Mouse (Mus musculus) limb, embryonic 12.5 days (tissue): ENCODE data around the gene D430041D05Rik. TPM values are rescaled to one million over a fixed set of nuclear protein-coding genes. Genes with fewer than 3 reads are reported as not detected.

Experiments
- ATAC-seq: fragments of 200-750 bp; cut with Nextera tagmentation; 2 replicates; pipeline ENCODE4 v1.8.0; 2017; ENCODE audit warnings: low read depth, moderate TSS enrichment; ENCODE audit not compliant: insufficient number of reproducible peaks, insufficient read depth, low FRiP score, low TSS enrichment
- H3K27ac ChIP-seq: fragments of 300-500 bp; sonication (generic); 2 replicates; pipeline ENCODE4 v1.5.1; 2016; ENCODE audit warnings: mild to moderate bottlenecking, moderate library complexity
- H3K27me3 ChIP-seq: fragments of 300-500 bp; sonication (generic); 2 replicates; pipeline ENCODE4 v1.6.1; 2016; ENCODE audit warnings: mild to moderate bottlenecking, moderate library complexity
- H3K36me3 ChIP-seq: fragments of 300-500 bp; sonication (generic); 2 replicates; pipeline ENCODE4 v1.6.1; 2016; ENCODE audit warnings: mild to moderate bottlenecking, moderate library complexity
- H3K4me1 ChIP-seq: fragments of 300-500 bp; sonication (generic); replicated peaks from 2 replicates; pipeline ENCODE4 v1.6.1; 2016
- H3K4me2 ChIP-seq: fragments of 300-500 bp; sonication (generic); 2 replicates; pipeline ENCODE4 v1.6.1; 2016; ENCODE audit warnings: mild to moderate bottlenecking, moderate library complexity
- H3K4me3 ChIP-seq: fragments of 300-500 bp; sonication (generic); replicated peaks from 2 replicates; pipeline ENCODE4 v1.5.1; 2016; ENCODE audit warnings: mild to moderate bottlenecking
- H3K9ac ChIP-seq: fragments of 300-500 bp; sonication (generic); replicated peaks from 2 replicates; pipeline ENCODE4 v1.6.1; 2016; ENCODE audit warnings: mild to moderate bottlenecking, moderate library complexity
- H3K9me3 ChIP-seq: fragments of 300-500 bp; sonication (generic); 2 replicates; pipeline ENCODE4 v1.6.1; 2016; ENCODE audit warnings: mild to moderate bottlenecking, moderate library complexity
- whole genome bisulfite sequencing: fragments of 180-500 bp; shearing (Covaris S2); methylation state at CpG from one replicate; pipeline ENCODE4 v1.1.7; 2016; 5-methylcytosine and 5-hydroxymethylcytosine counted together
- polyA plus RNA-seq: library from polyadenylated mRNA; unstranded; fragments of >200 nt; fragmentation: Nextera tagmentation; extraction: Ambion mirVana; gene quantifications from 2 replicates; pipeline ENCODE4 v1.2.1, GENCODE M21; 2016

D430041D05Rik gene
- polyA plus RNA-seq, 1 experiment from 2014 or later = 1.1 TPM

DNA sequence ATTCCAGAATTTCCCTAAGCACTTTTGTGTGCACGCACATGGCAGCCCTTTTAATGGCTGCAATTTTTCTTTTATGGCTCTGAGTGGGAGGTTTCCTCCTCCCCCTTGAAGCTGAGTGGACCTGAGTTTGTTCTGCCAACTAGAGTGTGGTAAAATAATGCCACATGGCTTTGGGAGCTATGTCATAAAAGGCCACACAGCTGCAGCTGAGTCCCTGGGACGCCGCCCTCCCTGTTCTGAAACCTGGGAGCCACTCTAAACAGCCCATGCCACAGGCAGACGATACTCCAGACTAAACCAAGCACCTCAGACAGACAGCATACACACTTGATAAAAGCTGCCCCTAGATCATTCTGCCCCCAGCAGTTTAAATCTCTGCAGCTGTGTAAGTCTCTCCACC is 143.8 kb downstream of the D430041D05Rik start:
- peak; percentile 85 for ATAC-seq
- Histone ChIP-seq H3K9ac (no peak overlapping the region), H3K36me3 (no peaks in the 10 kb centered on the region), H3K9me3 (no peaks in the 10 kb centered on the region), H3K27me3 (no peaks in the 10 kb centered on the region), H3K4me3 (no peak overlapping the region), H3K4me2 (peak overlapping the region; percentile 8; the same call in 1 of the 2 replicates), H3K4me1 (peaks cover 25% of the 10 kb centered on the region), H3K27ac (peak overlapping the region; percentile 68)
- 7% methylated on average over 4 of the region's 4 CpGs for WGBS

DNA sequence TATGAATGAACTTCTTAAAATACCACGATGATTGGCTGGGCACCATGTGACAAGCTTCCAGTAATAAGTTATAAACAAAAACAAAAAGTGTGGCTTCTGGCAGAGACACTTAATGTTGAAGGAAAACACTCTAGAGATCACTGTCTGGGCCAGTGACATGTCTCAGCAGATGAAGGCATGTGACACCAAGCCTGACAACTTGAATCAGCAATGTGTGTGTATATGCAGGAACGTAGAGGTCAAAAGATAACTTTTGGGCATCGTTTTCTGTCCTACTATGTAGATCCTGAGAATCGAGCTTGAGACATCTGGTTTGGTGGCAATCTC is 149.1 kb downstream of the D430041D05Rik start:
- no peak for ATAC-seq
- Histone ChIP-seq H3K4me2 (no peak overlapping the region), H3K9me3 (no peaks in the 10 kb centered on the region), H3K27ac (no peak overlapping the region), H3K4me1 (peaks cover 13% of the 10 kb centered on the region), H3K4me3 (no peak overlapping the region), H3K36me3 (no peaks in the 10 kb centered on the region), H3K9ac (no peak overlapping the region), H3K27me3 (peaks cover 8% of the 10 kb centered on the region; the same call in 1 of the 2 replicates)
- 90% methylated on average over 4 of the region's 4 CpGs for WGBS

DNA sequence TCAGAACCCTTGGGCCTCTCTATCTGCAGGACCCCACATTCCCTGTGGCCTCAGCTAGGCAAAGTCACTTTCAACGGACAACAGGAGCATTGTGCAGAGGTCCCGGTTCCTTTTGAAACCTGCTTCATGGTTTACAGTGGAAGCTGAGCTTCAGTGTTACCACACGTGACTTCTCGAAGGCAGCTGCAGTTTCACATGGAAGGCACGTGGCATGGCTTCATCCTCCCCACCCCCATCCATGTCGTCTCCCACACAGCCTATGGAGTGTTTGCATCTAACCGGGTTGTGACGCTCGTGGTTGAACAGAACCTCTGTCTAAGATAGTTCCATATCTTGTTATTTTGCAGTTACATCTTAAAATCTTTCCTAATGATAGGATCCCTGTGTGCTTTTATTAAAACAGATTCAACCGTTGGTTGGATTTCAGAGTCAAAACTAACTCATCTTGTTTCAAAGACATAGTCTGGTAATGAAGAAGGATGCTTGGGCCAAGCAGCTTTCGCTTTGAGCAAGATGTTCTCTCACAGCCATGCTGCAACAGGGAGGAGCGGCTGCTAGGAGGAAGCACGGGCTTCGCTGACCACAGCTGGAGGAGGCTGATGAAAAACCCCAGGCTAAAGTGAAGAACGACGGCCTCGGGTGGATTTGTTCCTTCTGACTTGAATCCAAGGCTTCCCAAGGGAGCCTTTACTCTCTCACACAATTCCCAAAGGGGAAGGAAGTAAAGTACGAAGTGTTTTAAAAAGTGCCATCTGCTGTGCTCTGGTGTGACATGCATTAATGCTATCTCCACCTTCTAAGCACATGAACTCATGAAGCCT is 149.7 kb downstream of the D430041D05Rik start:
- Histone ChIP-seq H3K4me3 (no peak overlapping the region), H3K4me2 (no peak overlapping the region), H3K27ac (no peak overlapping the region), H3K27me3 (peaks cover 11% of the 10 kb centered on the region; the same call in 1 of the 2 replicates), H3K36me3 (no peaks in the 10 kb centered on the region), H3K9ac (no peak overlapping the region), H3K4me1 (peaks cover 7% of the 10 kb centered on the region), H3K9me3 (no peaks in the 10 kb centered on the region)
- WGBS = 79% methylated on average over 18 of the region's 18 CpGs
- no peak for ATAC-seq

DNA sequence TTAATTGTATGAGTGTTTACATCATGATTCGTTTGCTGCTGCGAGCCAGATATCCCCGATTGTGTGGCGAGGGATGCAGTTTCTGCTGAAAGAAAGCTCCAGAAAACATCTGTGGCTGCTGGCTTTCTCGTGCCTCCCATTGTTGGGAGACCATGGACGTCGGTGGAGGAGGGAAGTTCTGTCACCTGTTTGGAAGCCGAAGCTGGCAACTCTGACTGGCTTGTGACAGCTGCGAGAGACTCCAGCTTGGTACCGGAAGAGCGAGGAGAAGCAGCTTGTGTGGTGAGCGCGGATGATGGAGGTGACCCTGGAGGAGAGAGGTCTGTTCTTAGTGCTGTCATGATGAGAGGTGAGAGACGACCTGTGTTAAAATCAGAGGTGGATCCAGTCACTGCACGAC is 154.2 kb downstream of the D430041D05Rik start:
- Histone ChIP-seq H3K36me3 (no peaks in the 10 kb centered on the region), H3K4me2 (no peak overlapping the region), H3K27me3 (peaks cover 11% of the 10 kb centered on the region; the same call in 1 of the 2 replicates), H3K9me3 (no peaks in the 10 kb centered on the region), H3K27ac (no peak overlapping the region), H3K4me3 (no peak overlapping the region), H3K9ac (no peak overlapping the region), H3K4me1 (peaks cover 15% of the 10 kb centered on the region)
- WGBS = 82% methylated on average over 15 of the region's 15 CpGs
- ATAC-seq = no peak

DNA sequence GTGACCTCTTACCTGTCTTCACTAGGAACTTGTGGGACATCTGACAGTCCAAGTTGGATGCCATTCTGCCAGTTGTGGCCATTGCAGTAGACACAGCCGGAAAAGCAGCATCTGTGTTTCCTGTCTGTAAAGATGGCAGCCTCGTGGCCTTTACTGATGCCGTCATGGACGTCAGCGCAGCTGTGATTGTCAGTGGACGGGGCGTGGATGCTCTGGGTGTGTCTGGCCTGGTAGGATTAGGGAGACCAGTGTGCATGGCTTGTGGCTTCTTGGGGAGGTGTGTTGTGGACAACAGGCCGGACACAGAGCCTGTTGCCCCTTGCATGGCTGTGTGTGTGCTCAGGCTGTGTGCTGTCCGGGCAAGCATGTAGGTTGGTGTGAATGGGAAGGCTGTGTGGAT is 155.9 kb downstream of the D430041D05Rik start:
- H3K9me3 ChIP-seq = no peaks in the 10 kb centered on the region

DNA sequence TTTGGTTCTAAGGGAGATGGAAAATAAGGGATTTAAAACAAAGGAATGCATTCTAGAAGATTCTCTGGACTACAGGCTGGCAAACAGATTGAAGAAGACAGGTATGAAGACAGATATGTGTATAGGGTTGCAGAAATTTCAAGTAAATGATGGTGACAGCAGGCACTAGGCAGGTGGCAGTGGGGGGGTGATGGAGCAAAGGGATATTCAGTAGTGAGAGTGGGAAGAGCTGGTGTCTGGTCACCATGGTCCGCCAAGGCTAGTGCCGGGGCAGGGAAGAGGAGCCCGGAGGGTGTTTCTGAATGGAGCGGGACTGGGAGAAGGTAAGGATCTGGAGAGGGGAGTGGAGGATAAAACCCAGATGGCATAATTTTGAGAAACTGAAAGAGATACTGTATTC is 157.5 kb downstream of the D430041D05Rik start:
- peaks cover 11% of the 10 kb centered on the region; the same call in 1 of the 2 replicates for H3K27me3 ChIP-seq
- H3K9me3 ChIP-seq = no peaks in the 10 kb centered on the region
- no peak overlapping the region for H3K4me2 ChIP-seq
- ATAC-seq = no peak
- H3K9ac ChIP-seq = no peak overlapping the region
- no peak overlapping the region for H3K27ac ChIP-seq
- 97% methylated on average over 4 of the region's 4 CpGs for WGBS
- no peaks in the 10 kb centered on the region for H3K36me3 ChIP-seq
- H3K4me1 ChIP-seq = peaks cover 9% of the 10 kb centered on the region
- no peak overlapping the region for H3K4me3 ChIP-seq

More for the DNA sequence above, 155.9 kb downstream of the D430041D05Rik start:
- no peaks in the 10 kb centered on the region for H3K36me3 ChIP-seq
- peaks cover 13% of the 10 kb centered on the region for H3K4me1 ChIP-seq
- WGBS = 90% methylated on average over 9 of the region's 9 CpGs
- no peak overlapping the region for H3K27ac ChIP-seq
- H3K9ac ChIP-seq = no peak overlapping the region
- no peak for ATAC-seq
- H3K4me2 ChIP-seq = no peak overlapping the region
- peaks cover 11% of the 10 kb centered on the region; the same call in 1 of the 2 replicates for H3K27me3 ChIP-seq
- no peak overlapping the region for H3K4me3 ChIP-seq

DNA sequence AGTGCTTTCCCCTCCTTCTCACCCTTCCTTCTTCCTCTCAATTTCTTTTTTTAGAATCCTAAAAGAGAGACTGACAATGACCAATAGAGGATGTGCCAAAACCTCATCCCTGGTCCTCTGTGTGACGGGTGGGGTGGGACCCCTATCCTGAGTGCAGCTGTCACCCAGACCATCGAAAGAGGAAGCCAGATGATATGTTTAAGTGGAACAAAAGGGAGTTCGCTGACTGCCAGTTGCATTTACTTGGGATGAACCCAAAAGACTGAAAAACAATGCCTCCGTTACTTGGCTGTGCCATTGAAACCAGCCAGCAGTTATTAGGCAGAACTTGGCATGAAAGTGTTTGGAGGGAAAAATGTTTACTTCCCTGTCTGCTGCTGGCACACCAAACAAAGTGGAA is 159.2 kb downstream of the D430041D05Rik start:
- H3K9me3 ChIP-seq = no peaks in the 10 kb centered on the region
- no peak overlapping the region for H3K4me2 ChIP-seq
- no peak overlapping the region for H3K4me3 ChIP-seq
- ATAC-seq = no peak
- 82% methylated on average over 4 of the region's 4 CpGs for WGBS
- no peak overlapping the region for H3K9ac ChIP-seq
- no peak overlapping the region for H3K27ac ChIP-seq
- no peaks in the 10 kb centered on the region for H3K36me3 ChIP-seq
- H3K4me1 ChIP-seq = peaks cover 9% of the 10 kb centered on the region
- peaks cover 4% of the 10 kb centered on the region; the same call in 1 of the 2 replicates for H3K27me3 ChIP-seq

DNA sequence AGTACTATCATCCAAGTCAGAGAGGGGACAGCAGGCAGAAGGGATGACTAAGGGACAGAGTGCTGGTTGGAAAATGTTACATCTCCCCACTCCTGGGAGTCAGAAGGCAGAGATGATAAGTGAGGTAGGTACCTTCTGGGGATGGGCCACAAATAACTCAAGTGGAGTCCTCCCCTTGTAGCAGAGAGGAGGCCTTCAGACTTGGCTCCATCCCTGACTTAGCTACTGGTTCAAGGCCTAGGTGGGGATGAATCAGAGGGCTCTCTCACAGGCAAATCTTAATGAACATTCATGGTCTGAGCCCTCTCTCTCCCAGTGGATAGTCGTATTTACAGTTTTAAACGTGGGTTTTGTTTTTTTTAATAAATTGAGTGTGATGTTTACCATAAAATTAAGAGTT is 161.0 kb downstream of the D430041D05Rik start:
- Histone ChIP-seq H3K27ac (no peak overlapping the region), H3K9ac (no peak overlapping the region), H3K4me2 (no peak overlapping the region), H3K9me3 (no peaks in the 10 kb centered on the region), H3K27me3 (no peaks in the 10 kb centered on the region), H3K36me3 (no peaks in the 10 kb centered on the region), H3K4me1 (peaks cover 9% of the 10 kb centered on the region), H3K4me3 (no peak overlapping the region)
- 72% methylated on average over 2 of the region's 2 CpGs for WGBS
- no peak for ATAC-seq

DNA sequence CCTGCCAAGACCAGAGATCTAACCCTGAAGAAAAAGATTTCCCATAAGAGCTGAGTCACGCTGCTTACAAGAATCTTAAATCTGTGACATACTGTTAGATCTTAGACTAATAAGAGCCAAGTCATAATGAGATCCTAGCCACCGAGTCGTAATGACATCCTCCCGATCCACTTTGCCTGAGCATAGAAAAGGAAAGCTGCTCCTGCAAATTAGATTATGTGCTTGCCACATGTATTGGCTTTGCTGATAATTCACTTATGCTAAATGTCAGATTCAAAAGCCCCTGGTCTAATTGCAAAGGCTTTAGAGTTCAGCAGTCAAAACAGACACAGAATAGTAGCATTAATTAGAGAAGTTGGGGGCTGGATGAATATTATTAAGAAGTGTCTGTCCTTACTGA is 164.0 kb downstream of the D430041D05Rik start:
- WGBS = 76% methylated on average over 4 of the region's 4 CpGs
- H3K4me1 ChIP-seq = no peaks in the 10 kb centered on the region
- no peak overlapping the region for H3K9ac ChIP-seq
- ATAC-seq = no peak
- H3K27me3 ChIP-seq = no peaks in the 10 kb centered on the region
- no peak overlapping the region for H3K4me2 ChIP-seq
- no peaks in the 10 kb centered on the region for H3K36me3 ChIP-seq
- no peaks in the 10 kb centered on the region for H3K9me3 ChIP-seq
- no peak overlapping the region for H3K27ac ChIP-seq
- H3K4me3 ChIP-seq = no peak overlapping the region

DNA sequence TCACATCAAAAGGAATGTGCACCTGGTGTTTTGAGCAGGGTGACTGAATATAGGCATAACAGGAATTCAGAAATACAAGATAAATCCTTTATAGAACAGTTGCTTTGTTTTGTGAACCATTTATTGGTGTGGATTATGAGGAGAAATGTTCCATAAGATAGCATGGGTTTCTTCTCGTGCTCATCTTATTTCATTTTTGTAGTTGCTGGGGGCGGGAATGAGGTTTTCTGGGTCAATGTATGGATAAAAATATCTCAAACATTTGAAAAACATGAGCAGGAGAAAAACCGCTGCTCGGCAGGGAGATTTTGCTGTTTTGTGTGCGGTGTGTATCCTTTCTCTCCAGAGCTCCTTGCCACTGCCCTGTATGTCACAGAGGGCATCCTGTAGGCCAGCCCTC is 168.8 kb downstream of the D430041D05Rik start:
- no peak for ATAC-seq
- Histone ChIP-seq H3K27ac (no peak overlapping the region), H3K4me2 (no peak overlapping the region), H3K4me3 (no peak overlapping the region), H3K27me3 (no peaks in the 10 kb centered on the region), H3K4me1 (no peaks in the 10 kb centered on the region), H3K36me3 (no peaks in the 10 kb centered on the region), H3K9ac (no peak overlapping the region), H3K9me3 (no peaks in the 10 kb centered on the region)
- WGBS = 89% methylated on average over 5 of the region's 5 CpGs

DNA sequence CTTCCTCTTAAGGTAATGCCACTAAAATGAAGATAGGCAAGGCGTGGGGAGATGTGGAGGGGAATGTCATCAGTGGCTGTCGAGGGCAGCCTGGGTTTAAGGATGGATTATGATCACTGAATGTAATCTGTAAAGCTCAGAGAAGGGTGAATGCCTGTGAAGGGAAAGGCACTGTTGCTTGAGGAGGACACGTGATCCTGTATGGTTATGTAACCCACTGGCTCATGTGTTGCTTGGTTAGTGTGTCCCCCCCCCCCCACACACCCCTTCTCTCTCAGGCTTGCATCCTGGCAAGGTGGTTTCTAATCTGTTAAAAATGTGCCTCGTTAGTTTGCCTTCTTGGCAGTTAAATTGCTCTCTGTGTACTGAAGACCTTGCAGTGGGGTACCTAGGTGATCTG is 173.7 kb downstream of the D430041D05Rik start:
- no peak overlapping the region for H3K27ac ChIP-seq
- no peaks in the 10 kb centered on the region for H3K27me3 ChIP-seq
- H3K4me3 ChIP-seq = no peak overlapping the region
- no peaks in the 10 kb centered on the region for H3K36me3 ChIP-seq
- 66% methylated on average over 4 of the region's 4 CpGs for WGBS
- no peak overlapping the region for H3K9ac ChIP-seq
- no peaks in the 10 kb centered on the region for H3K9me3 ChIP-seq
- no peak overlapping the region for H3K4me2 ChIP-seq
- peaks cover 7% of the 10 kb centered on the region; the same call in 1 of the 2 replicates for H3K4me1 ChIP-seq
- no peak for ATAC-seq

DNA sequence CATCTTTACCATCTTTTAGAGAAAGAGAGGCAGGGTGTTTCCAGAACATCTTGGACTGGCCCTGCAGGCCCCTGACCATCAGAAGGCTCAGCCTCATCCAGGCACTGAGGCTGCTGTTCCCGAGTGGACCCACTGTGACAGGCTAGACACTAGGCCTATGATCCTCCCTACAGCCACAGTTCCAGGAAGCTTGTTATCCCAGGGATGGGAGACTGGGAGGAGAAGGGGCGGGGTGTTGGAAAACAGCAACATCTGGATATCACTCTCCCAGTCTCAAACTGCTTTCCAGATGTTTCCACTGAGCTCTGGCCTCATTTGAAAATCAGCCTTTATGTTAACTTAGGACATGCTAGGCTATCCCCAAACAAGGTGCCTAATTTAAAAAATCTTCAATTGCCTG is 180.4 kb downstream of the D430041D05Rik start:
- 21% methylated on average over 2 of the region's 2 CpGs for WGBS
- H3K4me2 ChIP-seq = no peak overlapping the region
- no peaks in the 10 kb centered on the region for H3K27me3 ChIP-seq
- H3K4me1 ChIP-seq = peaks cover 12% of the 10 kb centered on the region
- 0 out of 2 replicates have a peak, but pooled peaks have one; percentile 61 for ATAC-seq
- H3K4me3 ChIP-seq = no peak overlapping the region
- no peak overlapping the region for H3K9ac ChIP-seq
- H3K36me3 ChIP-seq = no peaks in the 10 kb centered on the region
- no peak overlapping the region; the same call in 1 of the 2 replicates for H3K27ac ChIP-seq
- no peaks in the 10 kb centered on the region for H3K9me3 ChIP-seq
